Mouse (Mus musculus) neutrophil, adult 5-6 weeks (primary cell): ENCODE results near the gene Degs2. TPM values are rescaled to one million over a fixed set of nuclear protein-coding genes. Genes with fewer than 3 reads are reported as not detected.
"Not testable (repeated sequence)": the region's sequence is repeated elsewhere in the genome, so short reads cannot be mapped to it uniquely, and the experiment has no call there.

Experiments
- ATAC-seq: fragments of 151-379, 151-347 bp; 2 replicates; pipeline ENCODE4 v1.8.0; 2017; ENCODE audit warnings: mild to moderate bottlenecking, moderate TSS enrichment; ENCODE audit not compliant: insufficient number of reproducible peaks, poor library complexity, low FRiP score, severe bottlenecking; ENCODE audit errors: extremely low read depth
- total RNA-seq: library from RNA; stranded (forward); fragments of 200-1000 nt; gene quantifications from 2 replicates; pipeline ENCODE4 v1.2.3, GENCODE M21; 2017

Gene Degs2
- not detected in 2 replicates for total RNA-seq

DNA sequence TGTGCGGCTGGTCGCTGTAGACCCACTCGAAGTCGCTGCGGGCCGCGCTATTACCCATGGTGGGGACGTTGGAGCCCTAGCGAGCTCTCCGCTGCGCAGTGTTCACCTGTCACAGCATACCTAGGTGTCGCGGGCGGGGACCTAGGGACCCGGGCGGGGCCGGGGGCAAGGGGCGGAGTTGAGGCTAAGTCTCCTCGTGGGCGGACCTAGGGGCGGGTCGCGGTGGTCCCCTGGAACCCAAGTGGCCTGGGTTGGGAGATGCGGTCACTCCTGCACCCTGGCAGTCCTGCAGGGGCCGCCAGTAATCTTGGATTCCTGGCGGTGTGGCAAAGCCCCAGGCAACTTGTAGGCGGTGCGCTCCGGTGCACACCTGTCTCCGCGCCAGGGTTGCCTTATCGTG lies at the start of gene Degs2:
Gene Degs2, minus strand, starts transcription at position 131 of the 400 bp plus-strand sequence.
- ATAC-seq: no peak

DNA sequence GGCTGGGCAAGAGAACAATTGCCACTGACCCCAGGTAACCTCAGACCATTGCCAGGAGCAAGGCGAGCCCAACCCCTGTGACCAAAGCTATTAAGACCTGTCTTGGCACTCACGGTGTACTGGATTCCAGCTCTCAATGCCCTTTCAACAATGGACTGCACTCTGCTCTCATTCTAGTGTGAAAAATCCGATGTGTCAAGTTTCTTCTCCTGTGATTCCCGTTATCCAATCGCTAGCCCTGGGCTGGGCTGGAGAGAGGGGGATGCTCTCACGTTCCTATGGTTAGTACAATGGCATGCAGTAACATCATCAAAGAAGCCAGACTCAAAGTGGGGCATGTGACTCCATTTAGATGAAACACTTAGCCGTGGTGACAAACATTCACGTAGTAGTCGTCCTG lies 49.7 kb upstream of the Degs2 start:
- no peak for ATAC-seq

DNA sequence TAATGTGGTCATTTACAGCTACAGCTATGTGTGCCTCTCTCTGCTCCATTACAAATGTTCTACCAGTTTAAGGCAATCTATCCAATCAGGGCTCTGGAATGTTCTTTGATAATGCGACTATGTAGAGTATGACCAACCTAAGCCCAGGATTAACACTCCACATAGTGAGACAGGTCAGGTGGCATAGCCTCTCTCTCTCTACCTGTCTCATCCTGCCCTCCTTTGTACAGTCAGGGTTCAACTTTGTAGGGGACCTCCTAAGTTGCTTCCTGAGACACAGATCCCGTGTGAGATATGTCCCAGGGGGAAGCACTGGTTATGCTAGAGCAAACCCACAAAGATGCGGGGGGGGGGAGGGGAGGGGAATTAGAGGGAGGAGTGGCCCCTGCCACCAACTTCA lies 48.1 kb upstream of the Degs2 start:
- no peak for ATAC-seq

DNA sequence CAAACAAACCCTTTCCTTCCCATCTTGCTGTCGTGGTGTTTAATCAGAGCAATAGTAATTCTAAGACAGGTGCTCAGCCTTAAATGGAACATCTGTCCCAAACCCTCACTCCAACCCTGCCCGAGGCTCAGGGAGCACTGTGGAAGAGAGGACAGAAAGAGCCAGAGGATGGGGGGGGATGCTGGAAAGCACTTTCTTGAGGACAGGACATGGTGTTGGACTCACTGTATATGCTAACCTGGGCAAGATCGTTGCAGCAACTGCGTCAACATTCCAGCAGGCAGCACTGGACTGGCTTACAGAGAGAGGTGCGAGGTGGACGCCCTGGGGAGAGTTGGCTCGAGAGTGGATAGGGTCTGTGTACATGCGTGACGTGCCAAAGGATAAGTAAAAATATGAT lies 47.3 kb upstream of the Degs2 start:
- no peak for ATAC-seq

DNA sequence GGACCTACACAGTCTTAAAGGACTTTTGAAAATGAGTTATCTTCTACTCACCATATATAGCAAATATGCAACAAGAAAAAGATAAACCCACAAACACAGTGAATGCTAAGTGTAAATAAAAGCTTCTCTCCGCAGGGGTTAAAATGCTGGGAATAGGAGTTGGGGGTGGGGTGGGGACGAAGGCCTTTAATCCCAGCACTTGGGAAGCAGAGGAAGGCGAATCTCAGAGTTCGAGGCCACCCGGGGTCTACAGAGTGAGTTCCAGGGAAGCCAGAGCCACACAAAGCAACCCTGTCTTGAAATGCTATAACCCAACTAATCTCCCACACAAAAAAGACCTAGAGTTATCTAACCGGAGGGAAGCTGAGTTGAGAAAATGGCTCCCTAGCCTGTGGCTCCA lies 46.9 kb upstream of the Degs2 start:
- ATAC-seq: no peak

DNA sequence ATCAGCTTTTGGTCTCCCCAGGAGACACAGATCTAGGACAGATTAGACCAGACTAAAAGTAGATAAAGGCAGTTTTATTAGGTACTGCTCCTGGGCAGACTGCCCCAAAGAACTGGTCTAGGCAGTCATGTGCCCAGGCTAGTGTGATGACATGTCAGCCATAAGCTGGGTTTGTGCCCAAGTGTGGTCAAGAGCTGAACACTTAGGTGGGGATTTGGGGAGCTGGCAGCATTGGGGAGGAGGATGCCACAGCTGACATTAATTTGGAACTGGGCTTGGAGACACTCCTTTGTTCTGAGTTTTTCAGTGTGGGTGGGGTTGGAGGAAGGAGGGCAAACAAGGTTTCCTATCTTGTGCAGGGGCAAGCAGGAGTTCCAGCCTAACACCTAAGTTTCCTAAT lies 43.9 kb upstream of the Degs2 start:
- no peak for ATAC-seq

DNA sequence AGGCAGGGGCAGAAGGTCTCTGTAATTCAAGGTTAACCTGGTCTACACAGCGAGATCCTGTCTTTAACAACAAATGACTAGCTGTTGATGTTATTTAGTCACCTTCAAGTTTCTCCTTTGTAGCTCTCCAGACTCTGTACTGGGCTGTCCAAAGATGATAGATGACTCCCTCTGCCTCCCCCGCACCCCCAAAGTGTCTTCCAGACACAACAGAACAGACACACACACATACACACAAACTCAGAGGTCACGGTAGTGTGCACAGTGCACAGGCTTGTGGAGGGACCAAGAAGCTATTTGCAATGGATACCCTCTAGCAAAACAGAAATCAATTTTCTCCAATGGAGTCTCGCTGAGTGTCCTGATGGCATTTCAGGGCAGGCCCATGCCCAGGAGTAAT lies 40.1 kb upstream of the Degs2 start:
- no peak for ATAC-seq

DNA sequence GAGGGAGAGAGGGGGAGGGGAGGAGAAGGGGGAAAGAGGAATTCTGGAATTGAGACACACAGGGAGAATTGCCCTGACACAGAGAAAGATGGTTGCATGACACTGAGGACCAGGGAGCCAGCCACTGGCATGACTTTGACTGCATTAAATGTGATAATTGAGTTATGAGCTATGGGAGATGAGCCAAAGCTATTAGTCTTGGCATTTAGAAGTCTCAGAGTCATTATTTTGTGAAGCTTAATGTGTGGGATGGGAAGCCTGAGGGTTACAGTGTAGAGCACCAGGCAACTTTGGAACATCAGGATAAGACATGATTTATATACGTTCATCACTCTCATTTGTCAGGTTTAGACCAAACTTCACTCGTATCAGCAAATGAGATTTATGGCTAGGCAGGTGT lies 39.4 kb upstream of the Degs2 start:
- ATAC-seq: no peak

DNA sequence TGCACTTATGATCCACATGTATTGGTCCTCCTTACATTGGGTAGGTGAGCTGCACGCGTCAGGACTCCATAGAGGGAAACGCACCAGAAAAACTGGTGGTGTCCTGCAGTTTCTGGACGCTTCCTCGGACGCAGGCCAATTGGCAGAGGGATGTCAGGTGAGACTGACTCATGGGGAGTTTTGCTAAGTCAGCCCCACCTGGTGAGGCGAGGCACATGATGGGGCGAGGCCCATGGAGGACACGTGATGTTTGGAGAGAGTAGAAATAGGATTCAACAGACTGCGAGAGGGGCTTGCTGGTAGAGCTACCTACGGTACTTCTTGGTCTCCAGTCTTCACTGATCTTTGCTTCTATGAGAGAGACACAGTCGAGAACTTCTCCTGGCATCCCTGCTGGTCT lies 36.6 kb upstream of the Degs2 start:
- ATAC-seq: no peak

DNA sequence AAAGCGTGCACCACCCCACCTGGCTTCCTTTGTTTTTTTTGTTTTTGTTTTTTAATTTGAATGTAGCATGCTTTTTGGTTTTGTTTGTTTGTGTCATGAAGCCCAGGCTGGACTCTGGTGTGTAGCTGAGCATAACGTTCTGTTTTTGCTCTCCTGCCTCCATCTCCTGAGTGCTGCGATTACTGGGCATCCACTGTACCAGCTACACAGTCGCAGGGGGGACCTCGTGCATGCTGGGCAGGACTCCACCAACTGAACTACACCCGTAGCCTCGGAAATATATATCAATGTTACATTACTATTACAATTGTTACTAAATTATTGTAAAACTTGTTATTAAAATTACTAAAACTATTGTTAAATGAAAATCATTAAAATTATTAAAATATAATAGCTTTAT lies 35.7 kb upstream of the Degs2 start:
- no peak for ATAC-seq

DNA sequence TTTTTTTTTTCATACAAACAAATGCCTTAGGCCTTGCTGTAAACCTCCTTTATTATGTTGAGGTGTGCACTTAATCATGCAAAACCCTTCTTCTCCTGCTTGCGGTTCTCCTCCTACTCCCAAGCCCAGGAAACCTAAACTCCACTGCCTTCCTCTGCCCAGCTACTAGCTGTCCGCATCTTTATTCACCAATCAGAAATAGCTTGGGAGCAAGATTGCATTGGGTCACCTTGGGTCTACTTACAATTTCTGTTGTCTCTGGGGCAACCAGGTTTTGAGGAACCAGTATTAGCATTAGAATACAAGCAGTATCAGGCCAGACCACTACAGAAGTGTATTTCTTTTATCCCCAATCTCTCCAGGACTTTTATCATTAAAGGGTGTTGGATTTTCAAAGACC lies 32.3 kb upstream of the Degs2 start:
- ATAC-seq: no peak

DNA sequence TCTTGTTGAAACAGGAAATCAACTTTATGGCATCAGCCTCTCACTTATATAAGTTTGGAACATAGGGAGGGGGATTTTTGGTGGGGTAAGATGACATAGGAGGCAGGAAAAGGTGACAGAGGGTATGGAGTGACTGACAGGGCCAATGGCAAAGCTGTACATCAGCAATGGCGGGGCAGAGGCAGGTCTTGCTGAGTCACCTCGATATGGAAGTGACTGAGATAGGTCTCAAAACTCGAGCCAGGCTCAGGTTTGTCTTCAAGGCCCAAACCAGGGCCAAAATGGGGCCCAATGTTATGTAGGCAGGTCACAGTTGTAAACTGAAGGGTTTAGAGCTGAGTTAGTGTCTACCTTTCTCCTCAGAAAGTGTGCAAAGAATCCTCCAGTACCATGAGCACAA lies 21.7 kb upstream of the Degs2 start:
- ATAC-seq: no peak

DNA sequence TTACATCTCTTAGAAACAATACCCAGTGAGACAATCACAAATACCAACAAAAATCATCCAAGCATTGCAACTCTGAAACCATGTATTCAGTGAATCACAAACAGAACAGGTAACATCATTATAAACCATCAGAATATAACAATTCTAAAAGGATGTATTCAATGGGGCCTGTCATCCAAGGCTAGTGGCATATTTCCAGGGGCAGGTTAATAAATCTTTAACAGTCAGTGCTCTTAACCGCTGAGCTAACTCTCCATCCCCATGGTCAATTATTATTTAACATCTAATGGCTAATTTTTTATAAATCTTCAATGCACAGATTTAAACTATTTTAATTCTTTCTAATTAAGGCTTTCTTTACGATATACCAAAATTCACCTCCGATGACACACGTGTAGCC lies 20.3 kb upstream of the Degs2 start:
- no peak for ATAC-seq

DNA sequence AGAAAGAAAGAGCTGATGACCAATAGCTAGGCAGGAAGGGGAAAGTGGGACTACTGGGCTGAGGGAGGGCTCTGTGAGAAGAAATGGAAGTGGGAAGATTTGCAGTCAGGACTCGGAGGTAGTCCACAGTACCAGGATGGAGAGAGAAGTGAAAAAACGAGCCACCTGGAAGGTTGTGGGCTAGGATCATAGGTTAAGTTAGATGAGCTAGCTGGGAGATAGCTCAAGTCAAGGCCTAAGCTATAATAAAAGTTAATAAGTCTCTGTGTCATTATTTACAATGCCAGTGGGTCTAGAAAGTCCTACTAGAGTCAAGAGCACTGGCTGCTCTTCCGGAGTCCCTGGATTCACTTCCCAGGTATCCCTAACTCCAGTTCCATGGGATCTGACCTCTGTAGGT lies 16.4 kb upstream of the Degs2 start:
- ATAC-seq: no peak

DNA sequence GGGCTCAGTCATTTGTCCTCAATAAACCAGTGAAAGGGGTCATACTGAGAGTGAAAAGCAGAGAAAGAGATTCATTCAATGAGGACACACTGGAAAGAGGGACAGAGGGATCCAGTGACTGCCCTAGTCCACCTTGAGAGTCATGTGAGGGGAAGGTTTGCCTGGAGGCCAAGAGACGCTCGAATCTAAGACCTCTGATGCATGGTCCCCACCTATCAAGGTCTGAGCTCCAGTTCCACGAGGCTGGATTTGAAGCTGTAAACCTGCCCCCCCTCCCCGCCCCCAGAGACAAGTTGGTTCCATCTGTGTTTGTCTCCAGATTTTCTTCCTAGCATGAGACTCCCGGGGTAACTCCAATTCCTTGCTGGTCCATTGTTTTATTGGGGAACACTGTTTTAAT lies 13.7 kb upstream of the Degs2 start:
- ATAC-seq: no peak

DNA sequence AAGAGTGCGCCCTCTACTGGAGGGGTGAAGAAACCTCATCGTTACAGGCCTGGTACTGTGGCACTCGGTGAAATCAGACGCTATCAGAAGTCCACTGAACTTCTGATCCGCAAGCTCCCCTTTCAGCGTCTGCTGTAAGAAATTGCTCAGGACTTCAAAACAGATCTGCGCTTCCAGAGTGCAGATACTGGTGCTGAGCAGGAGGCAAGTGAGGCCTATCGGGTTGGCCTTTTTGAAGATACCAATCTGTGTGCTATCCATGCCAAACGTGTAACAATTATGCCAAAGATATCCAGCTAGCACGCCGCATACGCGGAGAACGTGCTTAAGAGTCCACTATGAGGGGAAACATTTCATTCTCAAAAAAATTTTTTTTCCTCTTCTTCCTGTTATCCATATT lies 11.9 kb upstream of the Degs2 start:
- not testable (repeated sequence) for ATAC-seq

DNA sequence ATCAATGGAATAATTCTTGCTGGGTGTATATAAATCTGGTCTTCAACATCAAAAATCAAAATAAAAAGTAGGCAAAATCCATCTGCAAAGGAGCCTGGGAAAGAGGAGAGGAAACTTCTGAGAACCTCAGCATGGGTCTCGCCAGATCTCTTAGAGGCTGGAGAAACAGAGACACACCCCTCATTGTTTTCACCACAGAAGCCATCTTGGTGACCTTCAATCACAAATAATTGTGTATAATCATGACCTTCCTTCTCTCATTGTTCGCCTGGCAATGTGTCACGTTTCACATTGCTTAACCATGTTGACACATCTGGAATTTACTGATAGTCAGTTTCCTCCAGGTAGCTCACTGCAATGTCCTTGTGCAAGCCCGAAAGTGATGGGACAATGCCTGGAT lies 10.4 kb upstream of the Degs2 start:
- no peak for ATAC-seq

DNA sequence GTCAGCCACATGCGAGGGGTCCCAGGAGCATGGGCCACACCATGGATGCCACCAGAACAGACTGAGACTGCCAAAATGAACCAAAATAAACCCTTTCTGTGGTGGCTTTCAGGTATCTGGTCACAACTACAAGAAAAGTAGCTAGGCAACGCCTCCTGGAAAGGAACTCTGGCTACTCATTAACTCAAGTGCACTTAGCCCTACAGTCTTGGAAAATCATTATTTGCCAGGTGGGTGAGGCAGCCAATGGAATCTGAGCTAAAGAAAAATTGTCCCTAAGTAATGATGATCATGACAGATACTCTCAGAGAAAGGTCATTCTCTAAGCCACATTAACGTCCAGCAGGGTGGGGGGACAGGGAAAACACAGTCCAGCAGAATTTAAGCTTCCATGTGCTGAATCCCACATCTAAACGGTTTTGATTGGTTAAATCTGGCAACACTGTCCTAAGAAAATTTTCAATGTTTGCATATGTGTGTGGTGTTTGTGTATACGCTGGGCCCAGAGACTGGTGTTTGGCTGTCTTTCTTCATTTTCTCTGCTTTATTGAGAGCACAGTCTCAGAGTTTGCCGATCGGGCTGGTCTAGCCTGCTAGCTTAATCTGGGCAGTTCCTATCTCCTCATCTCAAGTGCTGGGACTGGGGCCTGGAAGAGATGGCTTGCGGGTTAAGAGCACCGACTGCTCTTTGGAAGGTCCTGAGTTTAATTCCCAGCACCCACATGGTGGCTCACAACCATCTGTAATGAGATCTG lies 8.9 kb upstream of the Degs2 start:
- no peak for ATAC-seq

DNA sequence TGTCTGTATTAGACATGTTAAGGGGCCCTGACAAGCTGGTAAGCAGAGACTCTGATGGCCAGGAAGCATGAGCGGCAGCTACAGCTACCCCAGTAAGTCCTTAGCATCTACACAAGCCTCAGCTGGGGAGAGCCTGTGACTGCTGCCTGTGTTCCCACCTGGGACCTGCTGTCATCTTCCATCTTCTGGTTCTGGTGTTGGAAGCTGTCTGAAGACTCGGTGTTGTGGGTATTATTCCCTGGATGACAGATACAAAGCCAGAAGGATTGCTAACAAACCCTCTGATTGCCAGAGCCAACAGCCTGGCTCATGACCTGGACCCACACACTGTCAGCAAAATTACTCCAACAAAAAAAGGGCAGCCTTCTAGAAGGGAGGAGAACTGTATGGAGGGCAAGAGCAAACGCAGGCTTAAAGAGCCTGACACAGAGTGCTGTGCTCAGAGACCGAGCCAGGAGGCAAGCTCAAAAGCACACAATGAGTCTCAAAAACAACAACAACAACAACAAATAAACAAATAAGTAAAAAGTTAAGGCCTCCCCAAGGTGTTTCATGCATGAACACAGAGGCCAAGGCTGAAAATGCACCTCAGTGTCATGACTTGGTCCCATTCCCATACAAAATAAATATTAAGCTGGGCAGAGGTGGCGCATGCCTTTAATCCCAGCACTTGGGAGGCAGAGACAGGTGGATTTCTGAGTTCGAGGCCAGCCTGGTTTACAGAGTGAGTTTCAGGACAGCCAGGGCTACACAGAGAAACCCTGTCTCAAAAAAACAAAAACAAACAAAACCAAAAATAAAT lies 8.1 kb upstream of the Degs2 start:
- no peak for ATAC-seq

DNA sequence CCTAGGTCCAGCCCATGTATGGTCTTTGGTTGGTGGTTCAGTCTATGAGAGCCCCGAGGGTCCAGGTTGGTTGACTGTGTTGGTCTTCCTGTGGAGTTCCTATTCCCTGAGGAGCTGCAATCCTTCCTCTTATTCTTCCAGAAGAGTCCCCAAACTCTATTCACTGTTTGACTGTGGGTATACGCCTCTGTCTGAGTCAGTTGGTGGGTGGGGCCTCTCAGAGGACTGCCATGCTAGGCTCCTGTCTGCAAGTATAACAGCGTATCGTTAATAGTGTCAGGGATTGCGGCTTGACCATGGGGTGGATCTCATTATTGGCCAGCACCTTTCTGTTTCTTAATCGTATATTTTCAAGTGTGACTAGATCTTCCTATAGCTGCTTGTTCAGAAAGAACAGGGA lies 7.3 kb upstream of the Degs2 start:
- no peak for ATAC-seq

DNA sequence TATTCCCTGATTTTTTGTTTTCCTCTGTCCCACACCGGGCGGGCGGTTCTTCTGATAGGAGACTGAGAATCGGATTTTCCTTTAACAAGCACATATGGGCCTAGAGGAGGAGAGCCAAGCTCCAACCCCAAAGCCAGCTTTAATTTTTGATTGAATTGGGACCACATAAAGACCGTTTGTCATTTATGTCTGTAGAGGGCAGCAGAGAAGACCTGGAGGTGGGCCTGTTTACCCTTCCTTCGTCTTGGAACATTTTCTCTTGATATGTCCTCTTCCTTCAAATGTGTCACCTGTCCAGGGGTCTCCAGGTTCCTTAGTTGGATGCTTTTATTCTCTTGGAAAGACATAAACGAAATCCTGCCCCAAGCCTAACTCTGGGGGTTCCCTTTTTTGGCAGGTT lies 4.0 kb upstream of the Degs2 start:
- no peak for ATAC-seq
